Mouse (Mus musculus): ENCODE results near the gene Mdm2.

- TF ChIP-seq CTCF (IDR thresholded peaks at IDR 0.05; ENCODE audit: borderline replicate concordance, extremely low read depth, insufficient read depth, insufficient read length) (no peak), POLR2A (IDR thresholded peaks at IDR 0.05; ENCODE audit: borderline replicate concordance, extremely low read depth, insufficient read depth, insufficient read length, poor library complexity, severe bottlenecking) (no peak)
These were observed 38.6 kb upstream of the Mdm2 start for GRCm38 (mm10) chr10:117749050-117749686.
